Mouse (Mus musculus) thymus, adult 2 months (tissue): ENCODE measurements around the gene Gm10024.
"Not testable (repeated sequence)": the region's sequence is repeated elsewhere in the genome, so short reads cannot be mapped to it uniquely, and the experiment has no call there.

Source experiments
- CTCF ChIP-seq: fragments of 200-500 bp; IDR thresholded peaks from 2 replicates; pipeline ENCODE4 v1.5.1; 2012; ENCODE audit warnings: mild to moderate bottlenecking, control low read depth, low read length, moderate library complexity, borderline replicate concordance; ENCODE audit not compliant: control insufficient read depth, poor library complexity, insufficient read depth; ENCODE audit errors: extremely low read depth
- POLR2A ChIP-seq: fragments of 200-500 bp; IDR thresholded peaks from 2 replicates; pipeline ENCODE4 v1.6.1; 2012; ENCODE audit warnings: mild to moderate bottlenecking, low read length, control low read depth, moderate library complexity; ENCODE audit not compliant: control insufficient read depth, poor library complexity, insufficient read depth; ENCODE audit errors: extremely low read depth

GRCm38 (mm10) chr10:77711157-77711556 lies at the start of gene Gm10024:
- TF ChIP-seq POLR2A, CTCF: not testable (repeated sequence)
